Mouse (Mus musculus): ENCODE measurements around the gene Fcna. TPM values are rescaled to one million over a fixed set of nuclear protein-coding genes. Genes with fewer than 3 reads are reported as not detected.

The Fcna gene
- 145 and 166 TPM in 2 replicates for polyA plus RNA-seq (2012; ENCODE audit: low replicate concordance)

DNA sequence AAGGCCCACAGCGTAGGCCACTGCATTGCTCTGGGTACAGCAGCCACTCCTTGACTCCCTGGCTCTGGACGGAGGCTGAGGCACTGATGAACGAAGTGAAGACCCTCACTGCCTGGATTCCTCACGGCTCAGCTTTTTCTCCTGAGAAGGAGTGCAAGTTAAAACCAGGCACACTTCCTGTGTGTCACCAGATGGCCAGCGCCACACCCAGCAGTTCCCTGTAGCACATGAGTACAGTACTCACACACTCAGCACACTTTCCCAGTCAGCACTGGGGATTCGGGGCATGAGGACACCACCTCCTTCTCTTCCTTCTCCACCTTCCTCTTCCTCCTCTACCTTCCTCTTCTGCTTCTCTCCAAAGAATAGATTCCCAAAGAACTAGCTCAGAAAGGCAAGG is at the start of gene Fcna:
Fcna (minus strand) TSS at position 220 of the 400 bp plus-strand sequence.

GRCm38 (mm10) chr2:25676486-25676885 is 48.7 kb upstream of the Fcna start, which contains the start of gene Lcn6:
Gene Lcn6, plus strand, starts transcription at chr2:25676786.

GRCm38 (mm10) chr2:25657652-25658051 is 29.8 kb upstream of the Fcna start, which contains the start of gene Lcn5:
Gene Lcn5, plus strand, starts transcription at chr2:25657952.

GRCm38 (mm10) chr2:25652902-25653301 is 25.1 kb upstream of the Fcna start, which contains the start of gene Lcn8:
Gene Lcn8, plus strand, starts transcription at chr2:25653120.

GRCm38 (mm10) chr2:25621229-25622200 is 6.3 kb downstream of the Fcna start, which contains the start of gene Tmem141:
Gene Tmem141, minus strand, starts transcription at chr2:25622005.

DNA sequence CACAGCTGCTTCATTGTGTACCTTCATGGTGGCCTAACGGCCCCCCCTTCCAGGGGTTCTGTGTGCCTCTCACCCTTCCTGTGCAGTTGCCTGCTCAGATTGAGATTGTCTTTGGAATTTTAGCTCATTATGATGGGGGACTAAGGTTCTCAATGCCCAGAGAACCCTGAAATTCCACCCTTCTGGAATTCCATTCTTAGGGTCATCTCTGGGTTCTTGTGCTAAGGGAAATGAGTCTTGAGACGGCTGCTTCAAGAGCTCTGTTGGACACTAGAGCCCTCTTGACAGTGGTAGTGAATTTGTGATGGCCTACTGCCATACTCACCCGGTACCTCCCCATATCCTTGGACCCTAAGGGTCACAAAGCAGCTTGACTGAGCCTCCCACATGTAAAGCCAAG is 10.3 kb downstream of the Fcna start, which contains the start of gene Ccdc183:
Ccdc183 (minus strand) TSS at position 101 of the 400 bp plus-strand sequence.

DNA sequence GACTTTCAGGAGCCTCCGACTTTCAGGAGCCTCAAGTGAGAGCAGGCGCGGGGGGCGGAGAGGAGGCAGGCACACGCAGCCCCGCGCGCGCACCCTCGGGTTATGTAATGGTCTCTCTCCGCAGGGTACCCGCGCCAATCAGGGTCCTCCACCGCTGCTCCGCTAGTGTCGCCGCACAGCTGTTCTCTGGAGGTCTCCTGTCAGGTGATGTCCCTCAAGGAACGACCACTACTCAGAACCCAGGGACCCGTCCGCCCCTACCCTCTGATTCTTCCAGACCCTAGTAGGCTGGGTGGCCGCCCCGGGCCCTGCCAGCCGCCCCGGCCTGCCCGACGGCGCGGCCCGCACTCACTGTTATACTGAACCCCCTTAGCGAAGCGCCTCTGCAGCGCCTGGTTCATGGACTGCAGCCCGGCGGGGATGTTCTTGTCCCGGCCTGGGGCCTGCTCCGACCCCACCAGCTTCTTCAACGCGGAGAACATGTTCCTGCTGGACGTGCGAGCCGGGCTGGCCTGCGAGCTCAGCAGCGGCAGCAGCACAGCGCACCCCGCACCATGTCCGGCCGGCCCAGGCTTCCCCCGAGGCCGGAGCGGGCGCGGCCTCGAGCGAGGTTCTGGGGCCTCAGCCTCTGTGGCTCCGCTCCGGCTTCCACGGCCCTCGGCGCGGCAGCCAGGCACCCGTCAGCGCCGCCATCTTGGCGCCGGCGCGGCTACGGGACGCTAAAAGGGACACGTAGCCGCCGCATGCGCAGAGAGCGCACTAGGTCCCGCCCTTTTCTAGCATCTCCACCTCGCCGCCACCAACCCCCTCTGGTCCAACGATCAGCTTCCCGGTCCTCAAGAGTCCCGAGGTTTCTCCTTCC is 19.8 kb downstream of the Fcna start, which contains the start of gene Rabl6:
Rabl6 (minus strand) TSS at position 761 of the 862 bp plus-strand sequence.

GRCm38 (mm10) chr2:25581294-25581864 is 46.5 kb downstream of the Fcna start, which contains the start of gene Ajm1:
Gene Ajm1, minus strand, starts transcription at chr2:25581757.

Other genes starting within 250 kb of the Fcna start
- 0.10 TPM in 1 of 2 replicates, not detected in the other for gene Entpd2, start 232.2 kb downstream of the Fcna start, polyA plus RNA-seq (2012; ENCODE audit: low replicate concordance)
- 3.8 and 4.4 TPM in 2 replicates for gene Npdc1, start 228.7 kb downstream of the Fcna start, polyA plus RNA-seq (2012; ENCODE audit: low replicate concordance)
- 4.5 and 10.9 TPM in 2 replicates for gene Fut7, start 204.8 kb downstream of the Fcna start, polyA plus RNA-seq (2012; ENCODE audit: low replicate concordance)
- 32.3 and 48.6 TPM in 2 replicates for gene Abca2, start 199.3 kb downstream of the Fcna start, polyA plus RNA-seq (2012; ENCODE audit: low replicate concordance)
- gene Clic3, start 171.2 kb downstream of the Fcna start, polyA plus RNA-seq (2012; ENCODE audit: low replicate concordance): not detected in 2 replicates
- gene Paxx, start 166.9 kb downstream of the Fcna start, polyA plus RNA-seq (2012; ENCODE audit: low replicate concordance): 82.6 and 103 TPM in 2 replicates
- not detected in 2 replicates for gene Ptgds, start 158.0 kb downstream of the Fcna start, polyA plus RNA-seq (2012; ENCODE audit: low replicate concordance)
- not detected in 2 replicates for gene Lcn12, start 134.1 kb downstream of the Fcna start, polyA plus RNA-seq (2012; ENCODE audit: low replicate concordance)
- gene Fbxw5, start 127.3 kb downstream of the Fcna start, polyA plus RNA-seq (2012; ENCODE audit: low replicate concordance): 16.5 and 48.8 TPM in 2 replicates
- gene C8g, start 126.3 kb downstream of the Fcna start, polyA plus RNA-seq (2012; ENCODE audit: low replicate concordance): 0.27 TPM in 1 of 2 replicates, not detected in the other
- 6.4 and 20.6 TPM in 2 replicates for gene Traf2, start 81.1 kb downstream of the Fcna start, polyA plus RNA-seq (2012; ENCODE audit: low replicate concordance)
- 403 and 822 TPM in 2 replicates for gene Edf1, start 70.2 kb downstream of the Fcna start, polyA plus RNA-seq (2012; ENCODE audit: low replicate concordance)
- gene Mamdc4, start 53.2 kb downstream of the Fcna start, polyA plus RNA-seq (2012; ENCODE audit: low replicate concordance): 1.7 and 1.9 TPM in 2 replicates
- gene Phpt1, start 52.8 kb downstream of the Fcna start, polyA plus RNA-seq (2012; ENCODE audit: low replicate concordance): 2.9 and 5.8 TPM in 2 replicates
- gene Ajm1, start 46.3 kb downstream of the Fcna start, polyA plus RNA-seq (2012; ENCODE audit: low replicate concordance): 8.1 and 18.3 TPM in 2 replicates
- 48.7 and 55.1 TPM in 2 replicates for gene Rabl6, start 19.5 kb downstream of the Fcna start, polyA plus RNA-seq (2012; ENCODE audit: low replicate concordance)
- gene Ccdc183, start 10.4 kb downstream of the Fcna start, polyA plus RNA-seq (2012; ENCODE audit: low replicate concordance): not detected in 2 replicates
- 10.0 and 19.9 TPM in 2 replicates for gene Tmem141, start 6.0 kb downstream of the Fcna start, polyA plus RNA-seq (2012; ENCODE audit: low replicate concordance)
- gene Lcn8, start 25.1 kb upstream of the Fcna start, polyA plus RNA-seq (2012; ENCODE audit: low replicate concordance): not detected in 2 replicates
- not detected in 2 replicates for gene Lcn5, start 29.9 kb upstream of the Fcna start, polyA plus RNA-seq (2012; ENCODE audit: low replicate concordance)
- not detected in 2 replicates for gene Lcn6, start 48.8 kb upstream of the Fcna start, polyA plus RNA-seq (2012; ENCODE audit: low replicate concordance)
- gene Lcn10, start 54.7 kb upstream of the Fcna start, polyA plus RNA-seq (2012; ENCODE audit: low replicate concordance): not detected in 2 replicates
- not detected in 2 replicates for gene Obp2a, start 72.0 kb upstream of the Fcna start, polyA plus RNA-seq (2012; ENCODE audit: low replicate concordance)
- gene Bmyc, start 78.7 kb upstream of the Fcna start, polyA plus RNA-seq (2012; ENCODE audit: low replicate concordance): 189 and 405 TPM in 2 replicates
- not detected in 2 replicates for gene Obp2b, start 109.0 kb upstream of the Fcna start, polyA plus RNA-seq (2012; ENCODE audit: low replicate concordance)
- gene Lcn3, start 137.5 kb upstream of the Fcna start, polyA plus RNA-seq (2012; ENCODE audit: low replicate concordance): not detected in 2 replicates
- gene Lcn11, start 149.0 kb upstream of the Fcna start, polyA plus RNA-seq (2012; ENCODE audit: low replicate concordance): not detected in 2 replicates
- gene Gm13539, start 154.2 kb upstream of the Fcna start, polyA plus RNA-seq (2012; ENCODE audit: low replicate concordance): not detected in 2 replicates
- not detected in 2 replicates for gene Glt6d1, start 187.8 kb upstream of the Fcna start, polyA plus RNA-seq (2012; ENCODE audit: low replicate concordance)
- gene Lcn9, start 195.1 kb upstream of the Fcna start, polyA plus RNA-seq (2012; ENCODE audit: low replicate concordance): not detected in 2 replicates
- not detected in 2 replicates for gene Sohlh1, start 219.2 kb upstream of the Fcna start, polyA plus RNA-seq (2012; ENCODE audit: low replicate concordance)
- gene Kcnt1, start 235.7 kb upstream of the Fcna start, polyA plus RNA-seq (2012; ENCODE audit: low replicate concordance): not detected in 2 replicates